Mouse (Mus musculus): Measurements from ENCODE around the gene Cadm1.

GRCm38 (mm10) chr9:47857235-47857634 lies 327.3 kb downstream of the Cadm1 start:
- TF ChIP-seq CTCF (IDR thresholded peaks at IDR 0.05; ENCODE audit: extremely low read depth, insufficient read length, insufficient replicate concordance, low read depth, low read length) = no peak
- no peak for TF ChIP-seq POLR2A (IDR thresholded peaks at IDR 0.05; ENCODE audit: low read depth, low read length)
